Mouse (Mus musculus): ENCODE measurements around the gene Olfr1457.

DNA sequence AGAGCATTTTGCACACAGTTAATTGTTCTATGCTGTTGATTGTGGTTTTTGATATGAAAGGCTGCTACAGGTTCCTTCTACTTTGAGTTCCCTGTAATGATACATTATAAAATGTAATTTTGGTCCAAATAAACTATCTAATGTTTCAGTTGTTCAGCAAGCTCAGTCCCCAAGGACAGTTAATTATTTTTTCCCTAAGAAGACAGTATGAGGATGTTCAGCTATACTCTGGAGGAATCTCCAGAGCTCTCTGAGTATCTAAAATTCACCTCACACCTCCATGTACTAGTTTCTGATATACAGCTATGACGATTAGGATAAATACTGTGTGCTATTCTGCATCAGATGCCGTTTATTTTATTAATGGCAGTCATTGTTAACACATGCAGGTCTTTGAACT lies 37.4 kb downstream of the Olfr1457 start, which contains the start of gene Olfr1454:
- TF ChIP-seq CTCF (IDR thresholded peaks at IDR 0.05; ENCODE audit: low read depth, low read length) = no peak
- TF ChIP-seq POLR2A (IDR thresholded peaks at IDR 0.05; ENCODE audit: borderline replicate concordance, low read depth, low read length) = no peak

Data from bone marrow macrophage, adult 2 months (primary cell).